Mouse (Mus musculus): ENCODE measurements at regions not wholly inside any gene's neighbourhood (a gene's known extent, or its start where the extent isn't known, plus 50 kb on each side); places are given as distances from the start of the nearest gene placed in this dataset.

DNA sequence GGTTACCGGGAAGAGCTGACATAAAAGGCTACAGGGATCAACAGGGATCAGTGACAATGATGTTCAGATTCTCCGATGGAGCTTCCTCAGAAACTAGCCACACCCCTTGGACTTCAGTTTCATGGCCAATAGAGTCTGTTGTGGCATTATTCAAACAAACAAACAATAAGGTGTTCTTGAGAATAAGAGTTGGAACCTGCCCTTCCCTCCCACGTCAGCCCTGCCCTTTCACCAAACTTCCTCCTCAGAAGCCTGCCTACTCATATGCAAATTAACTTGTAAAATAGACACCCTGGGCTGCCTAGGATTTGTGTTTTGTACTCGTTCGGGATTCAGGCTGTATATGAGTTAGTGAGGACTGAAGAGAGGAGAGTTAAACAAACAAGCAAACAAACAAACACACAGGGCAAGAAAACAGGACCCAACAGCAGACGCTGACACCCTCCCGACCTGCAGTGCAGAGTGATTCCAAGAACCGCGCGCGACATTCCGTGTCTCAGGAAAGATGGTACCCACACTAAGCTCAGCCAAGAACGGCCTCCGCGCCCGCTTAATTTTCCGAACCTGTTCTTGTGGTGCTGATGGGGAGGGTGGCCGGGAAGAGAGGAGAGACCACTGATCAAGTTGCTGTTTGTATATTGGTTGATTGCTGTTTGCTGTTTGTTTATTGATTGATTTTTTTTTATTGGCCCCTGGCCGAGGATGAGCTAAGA lies 68.4 kb upstream of the Dusp5 start:
- peak overlapping the region; percentile 19; the same call in 1 of the 2 replicates for H3K4me3 ChIP-seq (ENCODE audit: low read depth, low read length)
- no peak for ATAC-seq
- peak overlapping the region; percentile 34 for H3K9ac ChIP-seq (replicated peaks)
- no peak for DNase-seq
- TF ChIP-seq EP300 (IDR thresholded peaks at IDR 0.05; ENCODE audit: low read depth), result no peak
- no peak for TF ChIP-seq CTCF (IDR thresholded peaks at IDR 0.05; ENCODE audit: low read depth)
- H3K27ac ChIP-seq (ENCODE audit: low read depth), result peak overlapping the region; percentile 39
- no peaks in the 10 kb centered on the region for H3K36me3 ChIP-seq (replicated peaks; ENCODE audit: insufficient read depth, low read length)
- 26% methylated on average over 19 of the region's 19 CpGs for WGBS (ENCODE audit: insufficient replicate concordance)
- H3K9me3 ChIP-seq (ENCODE audit: low read length), result no peaks in the 10 kb centered on the region
- H3K4me2 ChIP-seq (ENCODE audit: low read depth, low read length), result peak overlapping the region; percentile 50
- H3K4me1 ChIP-seq (ENCODE audit: insufficient read depth), result peaks cover 18% of the 10 kb centered on the region
- H3K27me3 ChIP-seq (ENCODE audit: insufficient read depth, low read length), result 0 out of 2 replicates have a peak, but pooled peaks cover 6% of the 10 kb centered on the region

DNA sequence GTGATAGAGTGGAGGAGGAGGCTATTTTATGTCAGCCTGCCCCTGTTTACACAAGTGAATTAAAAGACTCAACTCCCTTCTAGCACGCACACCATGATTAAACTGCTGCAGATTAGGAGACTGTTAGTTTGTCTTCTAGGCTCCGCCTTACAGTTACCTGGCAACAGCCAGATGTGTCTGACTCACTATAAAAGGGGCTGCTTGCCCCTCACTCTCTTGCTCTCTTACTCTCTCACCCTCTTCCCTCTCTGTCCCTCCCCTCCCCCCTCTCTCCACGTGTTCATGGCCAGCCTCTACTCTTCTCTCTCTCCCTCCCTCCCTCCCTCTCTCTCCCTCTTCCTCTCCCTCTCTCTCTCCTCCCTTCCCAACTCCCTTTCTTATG lies 69.0 kb upstream of the Smndc1 start:
- Histone ChIP-seq H3K27me3 (ENCODE audit: insufficient read depth, low read length) (0 out of 2 replicates have a peak, but pooled peaks cover 6% of the 10 kb centered on the region), H3K4me3 (ENCODE audit: low read depth, low read length) (no peak overlapping the region), H3K36me3 (replicated peaks; ENCODE audit: insufficient read depth, low read length) (no peaks in the 10 kb centered on the region), H3K4me2 (ENCODE audit: low read depth, low read length) (no peak overlapping the region), H3K27ac (ENCODE audit: low read depth) (no peak overlapping the region), H3K4me1 (ENCODE audit: insufficient read depth) (peaks cover 14% of the 10 kb centered on the region), H3K9me3 (ENCODE audit: low read length) (no peaks in the 10 kb centered on the region), H3K9ac (replicated peaks) (no peak overlapping the region)
- 31% methylated on average over 3 of the region's 3 CpGs for WGBS (ENCODE audit: insufficient replicate concordance)
- ATAC-seq (no peak), DNase-seq (no peak)
- TF ChIP-seq CTCF (IDR thresholded peaks at IDR 0.05; ENCODE audit: low read depth), result no peak
- no peak for TF ChIP-seq EP300 (IDR thresholded peaks at IDR 0.05; ENCODE audit: low read depth)

- H3K4me3 ChIP-seq (ENCODE audit: low read depth, low read length), result no peak overlapping the region
Observed at GRCm38 (mm10) chr19:53458770-53459406, 68.5 kb upstream of the Smndc1 start.

GRCm38 (mm10) chr19:53456681-53457080 lies 66.3 kb upstream of the Smndc1 start:
- Histone ChIP-seq H3K27me3 (ENCODE audit: insufficient read depth, low read length) (0 out of 2 replicates have a peak, but pooled peaks cover 6% of the 10 kb centered on the region), H3K4me1 (ENCODE audit: insufficient read depth) (peaks cover 8% of the 10 kb centered on the region), H3K27ac (ENCODE audit: low read depth) (no peak overlapping the region), H3K9me3 (ENCODE audit: low read length) (no peaks in the 10 kb centered on the region), H3K9ac (replicated peaks) (no peak overlapping the region), H3K36me3 (replicated peaks; ENCODE audit: insufficient read depth, low read length) (no peaks in the 10 kb centered on the region), H3K4me2 (ENCODE audit: low read depth, low read length) (no peak overlapping the region), H3K4me3 (ENCODE audit: low read depth, low read length) (no peak overlapping the region)
- WGBS (ENCODE audit: insufficient replicate concordance), result 80% methylated on average over 5 of the region's 5 CpGs
- no peak for TF ChIP-seq EP300 (IDR thresholded peaks at IDR 0.05; ENCODE audit: low read depth)
- no peak for TF ChIP-seq CTCF (IDR thresholded peaks at IDR 0.05; ENCODE audit: low read depth)
- DNase-seq (no peak), ATAC-seq (no peak)

More at GRCm38 (mm10) chr19:53458770-53459406, 68.5 kb upstream of the Smndc1 start:
- no peak for ATAC-seq
- Histone ChIP-seq H3K36me3 (replicated peaks; ENCODE audit: insufficient read depth, low read length) (no peaks in the 10 kb centered on the region), H3K4me2 (ENCODE audit: low read depth, low read length) (no peak overlapping the region), H3K4me1 (ENCODE audit: insufficient read depth) (peaks cover 12% of the 10 kb centered on the region), H3K9me3 (ENCODE audit: low read length) (no peaks in the 10 kb centered on the region), H3K27ac (ENCODE audit: low read depth) (no peak overlapping the region), H3K27me3 (ENCODE audit: insufficient read depth, low read length) (0 out of 2 replicates have a peak, but pooled peaks cover 6% of the 10 kb centered on the region), H3K9ac (replicated peaks) (no peak overlapping the region)
- no peak for DNase-seq
- whole genome bisulfite sequencing (ENCODE audit: insufficient replicate concordance), result 78% methylated on average over 10 of the region's 10 CpGs
- no peak for TF ChIP-seq EP300 (IDR thresholded peaks at IDR 0.05; ENCODE audit: low read depth)
- TF ChIP-seq CTCF (IDR thresholded peaks at IDR 0.05; ENCODE audit: low read depth), result no peak

DNA sequence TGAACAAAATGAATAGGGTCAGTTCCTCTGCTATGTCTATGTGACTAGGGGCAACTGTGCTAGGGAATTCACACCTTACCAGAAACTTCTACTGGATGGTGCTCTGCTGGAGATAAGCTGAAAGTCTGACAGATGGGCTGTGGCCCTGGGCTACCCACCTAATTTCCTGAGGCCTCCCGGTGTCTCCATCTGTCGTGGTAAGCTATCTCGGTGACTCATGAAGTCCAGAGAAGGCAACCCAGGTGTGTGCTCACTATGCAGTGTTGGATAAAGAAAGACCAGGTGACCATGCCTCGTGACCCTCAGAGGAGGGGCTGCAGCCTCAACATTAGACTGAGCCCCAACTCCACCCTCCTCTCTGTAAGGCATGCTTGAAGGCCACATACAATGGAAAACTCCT lies 64.2 kb upstream of the Smndc1 start:
- no peaks in the 10 kb centered on the region for H3K36me3 ChIP-seq (replicated peaks; ENCODE audit: insufficient read depth, low read length)
- no peak overlapping the region for H3K27ac ChIP-seq (ENCODE audit: low read depth)
- WGBS (ENCODE audit: insufficient replicate concordance), result 58% methylated on average over 4 of the region's 4 CpGs
- no peak overlapping the region for H3K9ac ChIP-seq (replicated peaks)
- no peak for ATAC-seq
- H3K27me3 ChIP-seq (ENCODE audit: insufficient read depth, low read length), result 0 out of 2 replicates have a peak, but pooled peaks cover 3% of the 10 kb centered on the region
- no peak overlapping the region for H3K4me2 ChIP-seq (ENCODE audit: low read depth, low read length)
- no peak overlapping the region for H3K4me3 ChIP-seq (ENCODE audit: low read depth, low read length)
- peaks cover under 1% of the 10 kb centered on the region for H3K4me1 ChIP-seq (ENCODE audit: insufficient read depth)
- H3K9me3 ChIP-seq (ENCODE audit: low read length), result no peaks in the 10 kb centered on the region
- no peak for DNase-seq
- TF ChIP-seq EP300 (IDR thresholded peaks at IDR 0.05; ENCODE audit: low read depth) (no peak), CTCF (IDR thresholded peaks at IDR 0.05; ENCODE audit: low read depth) (no peak)

GRCm38 (mm10) chr19:53454059-53454458 lies 63.7 kb upstream of the Smndc1 start:
- no peak overlapping the region for H3K9ac ChIP-seq (replicated peaks)
- ATAC-seq (no peak), DNase-seq (no peak)
- H3K4me3 ChIP-seq (ENCODE audit: low read depth, low read length), result no peak overlapping the region
- no peaks in the 10 kb centered on the region for H3K36me3 ChIP-seq (replicated peaks; ENCODE audit: insufficient read depth, low read length)
- H3K4me2 ChIP-seq (ENCODE audit: low read depth, low read length), result no peak overlapping the region
- WGBS (ENCODE audit: insufficient replicate concordance), result 84% methylated on average over 3 of the region's 3 CpGs
- H3K27ac ChIP-seq (ENCODE audit: low read depth), result no peak overlapping the region
- no peak for TF ChIP-seq CTCF (IDR thresholded peaks at IDR 0.05; ENCODE audit: low read depth)
- no peak for TF ChIP-seq EP300 (IDR thresholded peaks at IDR 0.05; ENCODE audit: low read depth)
- H3K27me3 ChIP-seq (ENCODE audit: insufficient read depth, low read length), result 0 out of 2 replicates have a peak, but pooled peaks cover under 1% of the 10 kb centered on the region
- H3K4me1 ChIP-seq (ENCODE audit: insufficient read depth), result peaks cover 3% of the 10 kb centered on the region
- no peaks in the 10 kb centered on the region for H3K9me3 ChIP-seq (ENCODE audit: low read length)

Data from liver, postnatal 0 days (tissue).